15 mouse cellular contexts compared by ENCODE assay signal in genomic region chr15:5671781-5672180, GRCm38 (mm10).
"Had no signal": no experiment of that assay in that cellular context is flagged by ENCODE, and none has a peak within 500 bp of the region (broad histone marks: within the 10 kb centered on the region; RNA-seq: fewer than 3 reads in every experiment).

No protein-coding gene starts in this region.

- H3K9ac ChIP-seq: limb, embryonic 13.5 days; liver, embryonic 14.5 days; midbrain, embryonic 12.5 days had no signal

- H3K9me3 ChIP-seq: limb, embryonic 13.5 days; midbrain, embryonic 12.5 days had no signal

- H3K27ac ChIP-seq: layer of hippocampus, adult 2 months; limb, embryonic 13.5 days; liver, embryonic 14.5 days; midbrain, embryonic 12.5 days had no signal

- ATAC-seq: midbrain, embryonic 16.5 days had no signal

- H3K27me3 ChIP-seq: limb, embryonic 13.5 days; midbrain, embryonic 12.5 days had no signal

- DNase-seq: kidney, adult 18-20 months; kidney, postnatal 10 days; kidney, postnatal 4 days; left cerebral cortex, postnatal 4 days; lung, adult 18-20 months; lung, postnatal 10 days; lung, postnatal 4 days; right cerebral cortex, postnatal 14 days; thymus, adult 18-20 months; thymus, postnatal 36 days had no signal

- H3K4me1 ChIP-seq: limb, embryonic 13.5 days; midbrain, embryonic 12.5 days had no signal

- H3K4me3 ChIP-seq: layer of hippocampus, adult 2 months; limb, embryonic 13.5 days; midbrain, embryonic 12.5 days had no signal

- H3K4me2 ChIP-seq: limb, embryonic 13.5 days; midbrain, embryonic 12.5 days had no signal

- H3K36me3 ChIP-seq: limb, embryonic 13.5 days; midbrain, embryonic 12.5 days had no signal
